Mouse (Mus musculus) ovary, postnatal 36 days (tissue): ENCODE measurements around the gene Gp5.
A peak's percentile ranks its signal among the peaks of the same experiment; 100 is the strongest.
"Not testable (repeated sequence)": the region's sequence is repeated elsewhere in the genome, so short reads cannot be mapped to it uniquely, and the experiment has no call there.

Experiments used
- DNase-seq: peaks from one replicate; pipeline ENCODE4 v3.0.0; 2022; ENCODE audit warnings: low spot score, mixed read lengths

Gp5 gene

DNA sequence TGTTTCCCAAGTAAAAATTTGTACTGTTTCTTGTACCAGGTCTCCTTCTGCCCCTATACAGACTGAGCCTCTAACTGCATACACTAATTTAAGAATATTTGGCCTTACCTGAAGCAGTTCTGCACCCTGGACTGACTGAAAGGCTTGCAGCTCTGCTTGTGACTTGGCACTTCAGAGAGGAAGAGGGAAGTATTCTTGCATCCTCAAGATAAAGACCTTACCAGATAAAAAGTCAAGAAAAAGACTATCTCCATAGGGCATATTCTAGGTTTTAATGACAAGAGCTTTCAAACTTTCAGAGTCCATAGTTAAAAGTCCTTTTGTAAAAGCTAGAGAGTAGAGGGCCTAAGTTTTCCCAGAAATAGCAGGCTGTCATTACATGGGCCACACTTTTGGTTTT is at the start of gene Gp5:
TSS of gene Gp5 (minus strand) at position 133 of the 400 bp plus-strand sequence.
- no peak for DNase-seq

DNA sequence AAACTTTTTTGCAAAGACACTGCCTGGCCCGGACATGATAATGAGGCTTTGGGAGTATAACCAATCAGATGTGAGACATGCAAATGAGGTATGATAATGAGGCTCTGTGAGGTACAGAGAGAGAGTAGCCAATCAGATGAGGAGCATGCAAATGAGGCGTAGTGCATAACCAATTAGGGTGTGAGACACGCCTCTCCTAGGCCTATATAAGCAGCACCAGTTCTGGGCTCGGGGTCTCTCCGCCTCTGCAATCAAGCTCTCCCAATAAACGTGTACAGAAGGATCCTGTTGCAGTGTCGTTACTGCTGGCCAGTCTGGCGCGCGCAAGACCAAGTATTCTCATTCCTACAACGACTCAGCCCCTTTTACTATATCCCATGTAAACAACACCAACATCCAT is 42.9 kb upstream of the Gp5 start:
- DNase-seq: not testable (repeated sequence)

DNA sequence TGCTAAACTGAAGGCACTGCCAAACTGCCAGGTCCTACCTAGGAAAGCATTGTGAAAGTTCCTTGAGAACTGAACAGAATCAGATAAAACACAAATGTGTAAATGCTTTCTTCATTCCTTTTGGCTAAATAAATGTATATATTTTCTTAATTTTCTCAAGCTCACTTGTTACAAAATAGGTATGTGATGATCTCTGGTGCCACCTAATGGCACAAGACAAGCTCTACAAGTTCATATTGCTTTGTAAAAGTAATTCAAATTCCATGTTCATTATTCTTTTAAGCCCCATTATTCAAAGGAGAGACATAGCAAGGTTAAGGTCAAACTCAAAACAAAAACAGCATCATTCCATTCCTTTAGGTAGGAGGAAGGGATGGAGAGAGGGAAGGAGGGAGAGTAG is 3.7 kb upstream of the Gp5 start:
- no peak for DNase-seq

DNA sequence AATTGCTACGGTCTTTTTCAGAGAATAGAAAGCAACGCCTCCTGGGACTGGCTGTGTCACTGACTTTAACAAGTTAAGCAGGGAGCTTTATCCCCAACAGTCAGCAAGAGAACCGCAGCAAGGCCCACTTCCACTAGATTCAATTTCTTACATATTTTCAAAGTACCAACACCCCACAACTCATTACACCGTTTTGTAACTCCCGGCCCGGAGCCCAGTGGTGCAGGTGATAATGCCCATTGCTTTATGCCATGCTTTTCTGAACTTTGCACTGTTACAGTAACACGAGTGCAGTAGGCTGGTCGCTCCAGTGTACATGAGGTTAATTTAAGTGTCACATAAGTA is 436 bp downstream of the Gp5 start:
- DNase-seq: no peak

DNA sequence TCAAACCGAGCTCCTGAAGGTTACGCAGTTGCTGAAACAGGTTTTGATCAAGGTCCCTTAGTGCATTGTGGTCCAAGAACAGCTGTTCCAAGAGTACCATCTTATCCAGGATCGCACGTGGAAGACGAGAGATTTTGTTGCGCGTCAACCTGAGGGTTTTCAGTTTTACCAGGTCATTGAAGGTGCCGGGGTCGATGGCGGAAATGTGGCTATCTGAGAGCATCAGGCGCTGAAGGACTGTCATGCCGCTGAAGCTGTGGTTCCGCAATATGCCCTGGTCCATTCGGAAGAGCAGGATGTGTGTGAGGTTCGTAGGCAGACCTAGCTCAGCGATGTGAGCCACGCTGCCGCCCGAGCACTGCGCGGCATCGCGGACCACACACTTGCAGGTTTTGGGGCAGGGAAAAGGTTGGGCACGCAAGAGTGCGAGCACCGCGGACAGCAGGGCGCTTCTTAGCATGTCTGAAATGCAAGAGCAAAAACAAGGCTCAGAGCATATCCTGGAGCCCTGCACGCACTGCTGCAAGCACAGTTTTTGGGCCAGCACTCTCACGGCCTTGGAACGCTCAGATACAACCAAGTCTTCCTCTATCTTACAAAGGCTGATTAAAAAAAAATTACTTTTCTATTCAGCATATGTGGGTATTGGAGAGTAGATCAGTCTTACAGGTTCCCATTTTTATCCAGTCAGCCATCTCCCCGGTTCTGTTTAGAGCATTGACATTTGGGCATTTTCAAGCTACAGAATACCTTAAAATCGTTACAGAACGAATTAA is 996 bp downstream of the Gp5 start:
- no peak for DNase-seq

DNA sequence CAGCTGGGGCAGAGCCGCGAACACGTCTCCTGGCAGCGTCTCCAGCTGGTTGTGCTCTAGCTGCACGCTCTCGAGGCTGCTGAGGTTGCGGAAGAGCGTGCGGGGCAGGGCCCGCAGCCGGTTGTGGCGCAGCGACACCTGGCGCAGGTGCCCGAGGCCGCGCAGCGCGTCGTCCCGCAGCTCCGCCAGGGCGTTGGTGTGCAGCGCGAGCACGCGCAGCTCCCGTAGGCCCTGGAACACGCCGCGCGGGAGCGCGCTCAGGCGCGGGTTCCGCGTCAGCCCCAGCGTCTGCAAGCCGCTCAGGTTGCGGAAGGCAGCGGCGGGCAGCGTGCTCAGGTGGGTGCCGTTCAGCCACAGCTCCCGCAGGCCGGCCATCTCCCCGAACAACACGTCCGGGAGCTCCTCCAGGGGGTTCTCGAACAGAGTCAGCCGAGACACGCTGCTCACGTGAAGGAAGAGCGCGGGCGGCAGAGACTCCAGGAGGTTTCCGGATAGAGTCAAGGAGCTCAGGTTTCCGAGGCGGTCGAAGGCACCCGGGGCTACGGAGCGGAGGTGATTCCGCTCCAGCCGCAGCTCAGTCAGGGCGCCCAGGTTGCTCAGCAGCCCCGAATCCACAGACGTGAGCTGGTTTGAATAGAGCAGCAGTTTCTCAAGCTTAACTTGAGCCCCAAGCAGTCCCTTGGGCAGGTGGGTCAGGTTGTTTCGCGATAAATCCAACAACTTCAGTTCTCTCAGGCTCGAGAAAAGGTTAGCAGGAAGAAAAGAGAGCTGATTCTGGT is 1.8 kb downstream of the Gp5 start:
- peak; percentile 35 for DNase-seq

DNA sequence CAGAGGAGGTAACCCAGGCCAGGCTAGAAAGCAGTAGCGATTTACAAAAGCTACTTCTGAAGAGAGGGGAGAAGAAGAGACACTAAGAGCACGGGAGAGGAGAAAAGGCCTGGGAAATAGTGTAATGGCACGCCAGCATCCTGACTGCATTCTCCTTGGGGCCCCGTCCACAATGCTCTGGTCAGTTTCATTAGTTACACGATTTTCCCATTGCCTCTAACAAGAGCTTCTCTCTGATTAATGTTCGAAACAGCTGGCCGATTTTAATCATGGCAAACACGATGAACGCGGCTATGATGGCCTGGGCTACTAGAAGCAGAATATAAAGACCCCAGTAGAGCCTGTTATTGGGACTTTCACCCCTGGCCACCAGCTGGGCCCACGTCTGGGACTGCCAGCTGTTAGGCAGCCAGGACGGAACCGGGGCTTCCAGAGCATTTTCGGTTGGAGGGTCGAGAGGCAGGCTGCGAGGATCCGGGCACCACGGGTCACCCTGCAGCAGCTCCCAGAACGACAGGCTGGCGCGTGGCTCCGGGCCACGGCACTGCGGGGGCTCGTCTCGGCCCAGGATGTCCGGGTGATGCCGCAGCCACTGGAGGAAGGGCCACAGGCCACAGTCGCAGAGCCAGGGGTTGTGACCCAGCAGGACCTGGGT is 2.5 kb downstream of the Gp5 start:
- DNase-seq: peak; percentile 14

DNA sequence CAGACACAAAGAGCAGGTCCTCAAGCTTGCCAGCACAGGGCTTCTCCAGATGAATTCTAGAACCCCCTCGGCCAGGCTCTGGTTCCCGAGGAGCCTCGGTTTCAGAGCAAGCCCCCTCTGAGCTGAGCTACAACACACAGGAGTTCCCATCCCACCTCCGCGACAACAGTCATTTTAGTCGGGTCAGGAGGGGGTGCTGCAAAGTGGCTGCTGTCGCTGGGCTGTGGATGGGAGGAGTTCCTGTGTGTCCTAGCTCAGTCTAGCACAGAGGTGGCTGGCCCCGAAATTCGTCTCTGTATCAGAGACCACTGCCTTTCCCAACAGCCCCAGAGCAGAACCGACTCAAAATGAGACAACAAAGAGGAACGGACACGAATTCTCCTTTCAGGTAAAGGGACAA is 3.3 kb downstream of the Gp5 start:
- DNase-seq: no peak

DNA sequence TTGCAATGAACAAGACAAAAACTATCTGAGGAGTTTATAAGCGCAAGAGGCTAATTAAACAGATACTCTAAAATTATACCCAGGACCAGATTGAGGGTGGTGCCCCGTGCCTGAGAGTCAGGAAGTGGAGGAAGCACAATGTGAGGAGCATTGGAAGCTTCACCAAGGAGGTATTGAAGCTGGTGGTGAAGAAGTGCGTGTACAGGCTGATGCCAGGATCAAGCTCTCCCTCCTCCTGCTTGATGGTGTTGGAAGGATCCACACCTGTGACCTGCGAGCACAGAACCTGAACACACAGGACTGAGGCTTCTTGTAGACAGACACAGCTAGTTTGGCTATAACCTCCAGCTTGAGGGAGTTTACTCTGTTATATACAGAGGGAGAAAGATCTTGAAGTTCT is 4.5 kb downstream of the Gp5 start:
- DNase-seq: no peak

DNA sequence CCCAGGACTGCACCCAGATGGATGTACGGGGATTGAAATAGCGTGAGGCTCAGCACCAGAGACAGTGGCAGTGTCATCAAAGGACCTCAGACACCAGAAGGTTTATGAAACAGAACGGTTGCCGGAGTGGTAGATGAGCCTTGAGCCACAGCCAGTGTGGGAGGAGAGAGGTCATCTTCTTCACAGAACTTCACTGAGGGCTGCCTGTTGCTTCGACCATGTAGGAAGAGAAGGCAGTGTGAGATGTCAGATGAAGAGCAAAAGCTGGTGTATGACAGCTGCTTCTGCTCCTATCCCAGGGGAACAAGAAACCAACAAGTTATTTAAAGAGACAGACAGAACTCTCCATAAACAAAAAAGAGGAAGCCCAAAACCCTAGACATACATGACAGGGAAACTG is 6.3 kb downstream of the Gp5 start:
- DNase-seq: no peak

DNA sequence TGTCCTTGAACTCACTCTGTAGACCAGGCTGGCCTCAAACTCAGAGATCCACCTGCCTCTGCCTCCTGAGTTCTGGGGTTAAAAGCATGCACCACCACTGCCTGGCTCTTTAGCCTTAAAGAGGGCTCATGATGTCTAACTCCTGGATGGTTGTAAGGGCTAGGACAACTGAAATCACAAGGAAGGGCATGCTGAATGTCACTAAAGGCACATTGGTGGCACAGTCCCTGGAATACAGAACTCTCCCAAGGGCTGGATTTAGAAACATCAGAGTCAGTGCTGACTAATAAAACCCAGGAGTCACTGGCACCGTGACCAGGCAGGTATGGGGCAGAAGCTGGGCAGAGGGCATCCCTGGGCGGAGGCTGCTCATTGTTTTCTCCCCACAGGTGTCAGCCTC is 7.2 kb downstream of the Gp5 start:
- DNase-seq: no peak

DNA sequence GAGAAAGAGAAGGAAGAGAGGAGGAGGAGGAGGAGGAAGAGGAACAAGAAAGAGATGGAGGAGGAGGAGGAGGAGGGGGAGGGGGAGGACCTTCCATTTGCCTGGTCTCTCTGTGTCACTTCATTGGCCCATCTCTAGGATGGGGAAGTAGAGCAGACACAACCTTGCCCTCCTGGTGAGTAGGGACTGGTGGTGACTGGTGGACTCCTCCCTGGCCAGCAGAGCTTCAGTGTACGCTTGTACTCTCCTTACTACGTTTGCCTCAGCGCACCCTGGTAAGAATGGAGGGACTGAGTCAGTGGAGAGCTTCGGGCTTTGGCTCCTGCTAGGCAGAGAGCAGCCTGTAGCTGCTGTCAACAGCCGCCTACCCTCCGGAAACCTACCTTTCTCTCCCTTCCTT is 7.9 kb downstream of the Gp5 start:
- DNase-seq: no peak

DNA sequence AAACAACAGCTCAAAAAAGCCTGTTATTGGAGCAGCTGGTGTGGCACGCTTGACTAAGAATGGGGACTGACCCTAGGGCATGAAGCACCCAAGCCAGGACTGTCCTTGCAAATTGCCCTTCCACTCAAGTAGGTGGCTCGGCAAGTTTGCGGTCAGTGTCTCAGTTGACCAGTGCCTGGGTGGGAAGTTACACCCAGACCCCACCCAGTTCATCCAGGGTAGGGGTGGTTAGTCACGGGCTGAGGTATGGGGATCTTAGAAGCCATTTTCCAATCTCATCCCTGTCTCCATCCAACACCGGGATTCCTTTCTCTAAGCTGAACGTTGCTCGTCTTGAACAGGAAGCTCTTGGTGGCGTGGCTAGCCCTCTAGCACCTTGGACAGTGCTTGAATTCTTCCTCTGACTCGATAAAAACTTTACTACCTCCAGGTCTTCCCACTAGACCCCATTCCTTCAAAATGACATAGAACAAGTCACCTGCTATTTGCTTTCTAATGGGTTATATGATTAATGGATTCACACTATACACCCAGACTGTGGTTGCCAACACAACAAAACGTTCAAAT is 10.8 kb downstream of the Gp5 start:
- DNase-seq: no peak

DNA sequence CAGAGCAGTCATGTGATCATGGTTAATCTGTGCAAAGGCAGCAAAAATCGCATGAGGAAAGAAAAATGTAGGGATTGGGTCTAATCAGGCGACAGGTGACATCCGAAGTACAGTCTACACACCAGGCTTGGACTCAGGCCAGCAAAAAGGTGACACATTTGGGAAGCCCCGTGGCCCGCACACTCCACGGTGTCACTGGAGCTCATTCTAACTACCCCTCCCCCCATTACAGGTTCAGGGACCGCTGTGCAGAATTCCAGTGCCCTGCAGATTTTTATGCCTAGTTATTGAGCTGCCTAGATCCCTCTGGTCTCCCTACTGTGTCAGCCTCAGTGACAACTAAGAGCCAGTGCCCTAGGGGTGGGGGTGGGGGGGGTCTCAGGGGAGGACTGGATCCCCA is 13.1 kb downstream of the Gp5 start:
- DNase-seq: no peak

DNA sequence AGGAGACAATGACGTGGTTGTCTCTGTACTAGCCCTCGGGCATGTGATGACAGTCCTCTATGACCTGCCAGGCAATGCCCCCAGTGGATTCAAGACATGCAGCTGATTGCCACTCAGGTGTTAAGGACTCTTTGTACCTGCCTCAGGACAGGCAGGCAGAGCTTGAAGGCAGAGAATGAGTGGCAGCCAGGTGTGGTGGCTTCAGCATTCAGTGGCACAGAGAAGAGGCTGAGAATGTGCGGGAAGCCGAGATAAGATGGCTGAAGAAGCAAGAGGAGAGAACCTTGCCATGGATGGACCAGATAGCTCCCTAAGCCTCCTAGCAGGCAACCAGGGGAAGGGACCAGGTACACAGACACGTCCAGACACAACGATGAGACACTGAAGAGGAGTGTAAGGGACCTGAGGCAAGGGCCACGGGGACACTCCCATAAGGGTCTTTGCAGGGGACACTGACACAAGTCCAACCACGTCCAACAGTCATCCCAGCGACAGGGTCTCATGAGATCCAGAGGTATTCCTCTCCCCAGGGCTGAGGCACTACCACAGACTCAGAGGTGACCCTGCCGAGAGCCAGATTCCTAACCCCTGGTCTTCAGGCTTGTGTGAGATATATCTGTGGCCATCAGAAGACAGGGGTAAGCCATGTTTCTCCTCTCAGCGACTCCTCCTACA is 13.8 kb downstream of the Gp5 start:
- DNase-seq: no peak

DNA sequence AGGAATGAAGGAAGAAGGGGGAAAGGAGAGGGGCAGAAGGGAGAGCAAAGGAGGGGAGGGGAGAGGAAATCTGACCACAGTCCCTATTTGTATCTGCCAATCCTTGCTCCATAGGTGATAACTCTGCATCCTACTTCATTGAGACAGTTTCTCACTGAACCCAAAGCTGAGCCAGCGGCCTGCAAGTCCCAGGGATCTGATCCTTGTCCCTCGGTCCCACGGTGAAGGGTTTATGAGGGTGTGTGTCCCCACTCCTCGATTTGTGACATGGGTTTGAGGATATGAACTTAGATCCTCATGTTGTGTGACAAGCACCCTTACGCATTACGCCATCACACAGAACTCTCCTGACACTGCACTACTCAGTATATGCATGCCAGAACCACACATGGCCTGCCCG is 15.5 kb downstream of the Gp5 start:
- no peak for DNase-seq

DNA sequence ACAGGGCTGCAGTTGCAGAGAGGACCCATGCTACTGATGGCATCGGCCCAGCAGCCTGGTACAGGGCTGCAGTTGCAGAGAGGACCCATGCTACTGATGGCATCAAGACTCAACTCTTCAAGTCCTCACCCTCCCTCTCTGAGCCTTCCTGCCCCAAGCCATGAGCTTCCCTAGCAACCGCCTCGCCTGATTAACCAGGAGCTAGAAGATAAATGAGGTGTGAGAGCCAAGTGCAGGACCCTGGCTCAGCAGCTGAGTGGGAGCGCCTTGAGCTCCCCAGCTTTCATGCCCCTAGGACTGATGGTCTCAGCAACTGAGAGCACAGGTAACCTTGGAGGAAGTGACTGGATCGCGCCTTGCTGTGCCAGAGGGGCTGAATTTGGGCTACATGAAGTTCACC is 20.1 kb downstream of the Gp5 start:
- DNase-seq: no peak

DNA sequence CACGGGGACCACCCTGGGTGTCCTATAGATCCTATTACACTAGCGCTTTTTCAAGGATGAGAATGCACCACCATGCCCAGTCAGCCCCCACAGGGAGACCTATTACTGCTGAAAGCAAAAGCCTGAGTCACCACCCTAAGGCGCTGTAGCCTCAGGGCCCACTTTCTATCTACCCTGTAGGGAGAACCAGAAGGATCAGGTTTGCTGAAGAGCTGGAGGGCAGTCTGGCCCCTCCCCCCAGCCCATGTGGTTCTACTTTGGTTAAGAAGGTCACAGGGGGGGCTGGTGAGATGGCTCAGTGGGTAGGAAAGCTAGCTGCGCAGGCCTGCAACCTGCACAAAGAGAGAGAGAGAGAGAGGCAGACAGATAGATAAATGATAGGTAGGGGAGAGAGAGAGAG is 24.9 kb downstream of the Gp5 start:
- no peak for DNase-seq

DNA sequence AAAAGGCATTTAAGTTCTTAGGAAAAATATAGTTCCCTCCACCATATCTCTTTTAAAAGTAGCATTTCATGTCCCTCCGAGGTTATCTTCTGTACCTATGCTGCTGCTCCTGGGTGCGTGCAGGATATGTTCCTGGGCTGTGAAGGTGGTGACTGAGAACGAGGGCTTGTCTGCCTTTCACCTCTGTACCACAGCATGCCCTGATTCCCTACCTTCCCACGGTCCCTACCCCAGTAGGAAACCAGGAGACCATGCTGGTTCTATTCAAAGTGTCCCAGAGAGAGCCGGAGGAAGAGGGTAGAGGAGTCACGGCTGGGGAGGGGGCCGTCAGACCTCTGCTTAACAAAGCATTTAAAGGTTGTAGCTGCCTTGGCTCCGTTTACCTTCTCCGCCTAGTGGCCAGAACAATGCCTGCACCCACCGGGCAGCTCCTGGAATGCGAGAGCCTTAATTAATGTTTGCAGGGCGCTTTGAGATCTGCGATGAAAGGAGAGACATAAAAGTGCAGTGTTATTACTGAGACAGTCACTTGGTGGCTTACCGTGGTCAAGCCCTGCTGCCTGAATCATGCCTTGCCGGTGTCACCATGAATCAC is 26.7 kb downstream of the Gp5 start:
- peak; percentile 24 for DNase-seq

DNA sequence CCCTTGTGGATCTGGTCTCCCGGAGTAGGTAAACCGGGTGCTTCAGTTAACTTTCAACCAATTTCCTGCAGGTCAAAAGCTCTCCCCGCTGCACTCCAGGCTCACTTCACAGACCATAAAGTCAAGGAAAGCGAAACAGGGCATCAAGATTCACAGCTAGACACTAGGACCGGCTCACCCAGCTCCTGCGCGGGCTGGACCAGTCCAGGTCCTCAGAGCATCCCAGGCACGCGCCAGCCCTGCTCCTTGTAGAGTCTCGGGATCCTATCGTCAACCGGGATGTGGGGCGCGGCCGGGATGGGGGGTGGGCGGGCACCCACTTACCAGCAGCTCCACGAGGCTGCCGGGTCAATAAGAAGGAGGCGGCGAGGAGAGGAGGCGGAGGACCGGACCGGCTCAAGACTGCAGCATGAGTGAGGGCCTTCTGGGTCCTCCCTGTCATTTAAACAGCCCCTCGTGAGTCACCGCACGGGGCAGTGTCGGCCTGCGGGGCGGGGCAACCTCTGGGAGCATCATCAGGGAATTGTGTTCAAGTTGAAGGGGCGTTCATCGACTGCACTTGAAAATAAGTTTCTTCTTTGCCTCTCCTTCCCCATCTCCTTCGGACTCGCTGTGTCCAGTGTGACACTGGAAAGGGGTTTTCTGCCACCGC is 27.6 kb downstream of the Gp5 start, which contains the start of gene Lrrc15:
TSS of gene Lrrc15 (minus strand) at position 413 of the 652 bp plus-strand sequence.
- no peak for DNase-seq

DNA sequence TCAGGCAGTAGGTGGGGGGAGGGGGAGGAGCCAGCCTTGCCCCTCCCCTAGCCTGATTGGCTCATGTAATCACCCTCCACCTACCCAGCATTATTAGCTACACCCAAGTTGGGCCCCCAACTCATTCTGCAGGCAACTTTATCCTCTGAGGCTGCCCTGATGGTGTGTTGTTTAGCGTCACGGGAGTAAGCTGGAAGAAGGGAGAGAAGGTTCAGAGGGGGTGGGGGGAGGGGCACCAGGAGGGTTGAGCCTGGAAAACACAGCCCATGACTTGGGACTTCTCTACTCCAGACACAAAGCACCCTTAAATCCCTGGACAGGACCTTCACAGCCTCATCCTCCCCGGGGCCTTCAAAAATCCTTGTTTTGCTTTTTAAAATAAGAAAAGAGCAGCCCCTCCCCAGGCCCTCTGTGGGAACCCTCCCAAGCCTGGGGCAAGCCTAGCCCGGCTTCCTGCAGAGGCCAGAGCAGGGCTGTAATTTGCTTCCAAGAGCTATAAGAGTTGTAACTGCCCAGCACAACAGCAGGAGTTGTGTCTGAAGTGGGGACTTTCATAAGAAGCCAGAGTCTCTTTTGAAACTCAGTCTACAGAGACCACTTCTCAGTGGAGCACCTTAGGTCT is 29.8 kb downstream of the Gp5 start:
- DNase-seq: no peak
